Mouse (Mus musculus): ENCODE measurements around the gene Pcif1.
"Not testable (repeated sequence)": the region's sequence is repeated elsewhere in the genome, so short reads cannot be mapped to it uniquely, and the experiment has no call there.

DNA sequence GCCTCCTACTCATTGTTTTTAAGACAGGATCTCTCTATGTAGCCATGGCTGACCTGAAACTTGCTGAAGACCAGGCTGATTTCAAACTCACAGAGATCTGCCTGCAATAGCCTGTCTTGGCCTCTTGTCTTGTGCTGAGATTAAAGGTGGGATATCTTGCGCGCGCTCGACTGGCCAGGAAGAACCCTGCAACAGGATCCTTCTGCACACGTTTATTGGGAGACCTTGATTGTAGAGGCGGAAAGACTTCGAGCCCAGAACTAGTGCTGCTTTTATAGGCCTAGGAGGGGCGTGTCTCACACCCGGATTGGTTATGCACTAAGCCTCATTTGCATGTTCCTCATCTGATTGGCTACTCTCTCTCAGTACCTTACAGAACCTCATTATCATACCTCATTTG lies 15.7 kb upstream of the Pcif1 start:
- not testable (repeated sequence) for TF ChIP-seq TAL1 (conservative IDR thresholded peaks at IDR 0.05; ENCODE audit: low read depth, low read length); POLR2AphosphoS5 (IDR thresholded peaks at IDR 0.05; ENCODE audit: insufficient replicate concordance, low read depth, low read length)

All from G1E (cell line).